Mouse (Mus musculus) G1E (cell line): ENCODE results near the gene Ptgir. TPM values are rescaled to one million over a fixed set of nuclear protein-coding genes. Genes with fewer than 3 reads are reported as not detected.

Experiments
- ATAC-seq: 2 replicates; pipeline ENCODE4 v1.8.0; 2016; ENCODE audit warnings: mild to moderate bottlenecking; ENCODE audit not compliant: insufficient number of reproducible peaks, poor library complexity, low FRiP score, severe bottlenecking; ENCODE audit errors: extremely low read depth
- DNase-seq: peaks from one replicate; pipeline ENCODE4 v3.0.0; 2012; ENCODE audit warnings: low spot score
- H3K27me3 ChIP-seq: 2 replicates; pipeline ENCODE4 v1.6.1; 2012; ENCODE audit warnings: mild to moderate bottlenecking, low read length, inconsistent platforms; ENCODE audit not compliant: insufficient read depth
- H3K36me3 ChIP-seq: replicated peaks from 2 replicates; pipeline ENCODE3; 2012; ENCODE audit warnings: mild to moderate bottlenecking, inconsistent platforms
- H3K4me1 ChIP-seq: 2 replicates; pipeline ENCODE4 v1.6.1; 2012; ENCODE audit warnings: low read depth, low read length, inconsistent platforms, mixed read lengths; ENCODE audit not compliant: insufficient read depth
- H3K4me3 ChIP-seq: 2 replicates; pipeline ENCODE4 v1.5.1; 2012; ENCODE audit warnings: low read depth, mild to moderate bottlenecking, inconsistent platforms, low read length, moderate library complexity, mixed read lengths
- H3K9me3 ChIP-seq: replicated peaks from 2 replicates; pipeline ENCODE4 v1.6.1; 2012; ENCODE audit warnings: inconsistent platforms
- CTCF ChIP-seq: IDR thresholded peaks from 2 replicates; pipeline ENCODE4 v1.5.1; 2012; ENCODE audit warnings: low read depth, low read length, inconsistent platforms, mixed read lengths
- GATA1 ChIP-seq: IDR thresholded peaks from 2 replicates; pipeline ENCODE4 v1.6.1; 2012; ENCODE audit warnings: borderline replicate concordance, low read length, inconsistent platforms, mixed read lengths
- GATA2 ChIP-seq: IDR thresholded peaks from 2 replicates; pipeline ENCODE4 v1.6.1; 2012; ENCODE audit warnings: low read depth, low read length, inconsistent platforms, borderline replicate concordance
- POLR2AphosphoS5 ChIP-seq: IDR thresholded peaks from 2 replicates; pipeline ENCODE4 v1.6.1; 2012; ENCODE audit warnings: low read depth, low read length, inconsistent platforms; ENCODE audit not compliant: insufficient replicate concordance
- TAL1 ChIP-seq: conservative IDR thresholded peaks from 2 replicates; pipeline ENCODE4 v1.6.1; 2012; ENCODE audit warnings: low read depth, low read length, inconsistent platforms, mixed read lengths
- polyA plus RNA-seq: library from polyadenylated mRNA; stranded (reverse); fragments of >175 nt; gene quantifications from 2 replicates; pipeline ENCODE4 v1.2.3, GENCODE M21; 2012
- total RNA-seq, 2 experiments: library from RNA; stranded (forward) in 1 of 2; stranded (reverse) in 1 of 2; fragments of 200-1000 nt in 1 of 2; fragments of >200 nt in 1 of 2; fragmentation: Nextera tagmentation in 1 of 2; gene quantifications; 2 replicates each; pipeline ENCODE4 v1.2.3; 2014 to 2017

The Ptgir gene
- not detected in 2 replicates for total RNA-seq (2014; fragmentation: Nextera tagmentation)
- 3.1 and 3.5 TPM in 2 replicates for total RNA-seq (2017)
- polyA plus RNA-seq = 0.05 and 0.07 TPM in 2 replicates

DNA sequence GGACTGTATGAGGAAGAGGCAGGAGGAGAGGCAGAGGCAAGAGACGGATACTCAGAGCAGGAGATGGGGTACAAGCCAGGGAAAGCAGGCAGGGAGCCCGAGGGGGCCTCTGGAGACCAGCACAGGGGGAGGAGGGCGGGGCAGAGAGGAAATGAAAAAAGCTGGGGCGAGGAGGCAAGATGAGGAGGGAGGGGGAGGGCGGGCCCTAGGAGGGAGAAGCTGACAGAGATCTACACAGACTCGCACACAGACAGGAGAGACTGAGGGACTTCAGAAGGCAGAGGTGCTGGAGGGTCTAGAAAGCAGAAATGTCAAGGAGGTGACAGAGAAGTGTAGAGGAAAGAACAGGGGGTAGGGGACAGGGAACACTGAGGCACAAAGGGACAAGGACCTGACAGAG is at the start of gene Ptgir:
TSS of gene Ptgir (plus strand) at position 210 of the 400 bp plus-strand sequence.
- peak within 1 kb of the TSS; percentile 14 for H3K4me3 ChIP-seq
- H3K4me1 ChIP-seq = peaks cover 60% of the 10 kb centered on the region
- peak; percentile 54 for DNase-seq

DNA sequence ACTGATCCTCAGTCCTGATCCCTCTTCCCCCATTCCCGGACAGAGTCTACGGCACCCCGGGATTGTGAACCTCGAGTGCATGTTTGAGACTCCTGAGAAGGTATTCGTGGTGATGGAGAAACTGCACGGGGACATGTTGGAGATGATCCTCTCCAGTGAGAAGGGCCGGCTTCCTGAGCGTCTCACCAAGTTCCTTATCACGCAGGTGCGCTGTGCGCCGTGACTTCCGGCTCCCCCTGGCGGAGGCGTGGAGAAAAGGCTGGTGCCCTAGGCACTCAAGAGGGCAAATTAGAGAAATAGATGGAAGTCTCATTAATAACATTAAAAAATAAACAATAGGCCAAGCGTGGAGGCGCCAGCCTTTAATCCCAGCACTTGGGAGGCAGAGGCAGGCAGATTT is 48.0 kb upstream of the Ptgir start:
- Histone ChIP-seq H3K36me3 (peaks cover 76% of the 10 kb centered on the region), H3K4me3 (no peak overlapping the region), H3K27me3 (no peaks in the 10 kb centered on the region), H3K9me3 (no peaks in the 10 kb centered on the region), H3K4me1 (peaks cover 9% of the 10 kb centered on the region; the same call in 1 of the 2 replicates)
- no peak for TF ChIP-seq GATA2
- DNase-seq (no peak), ATAC-seq (no peak)

More for the DNA sequence above, at the start of gene Ptgir:
- Histone ChIP-seq H3K36me3 (no peaks in the 10 kb centered on the region), H3K9me3 (no peaks in the 10 kb centered on the region), H3K27me3 (peaks cover 48% of the 10 kb centered on the region)
- no peak for TF ChIP-seq CTCF
- TF ChIP-seq TAL1 = no peak
- TF ChIP-seq POLR2AphosphoS5 = no peak
- no peak for ATAC-seq

GRCm38 (mm10) chr7:16859902-16860651 is 46.2 kb upstream of the Ptgir start:
- H3K36me3 ChIP-seq = peaks cover 69% of the 10 kb centered on the region
- DNase-seq (no peak), ATAC-seq (no peak)

DNA sequence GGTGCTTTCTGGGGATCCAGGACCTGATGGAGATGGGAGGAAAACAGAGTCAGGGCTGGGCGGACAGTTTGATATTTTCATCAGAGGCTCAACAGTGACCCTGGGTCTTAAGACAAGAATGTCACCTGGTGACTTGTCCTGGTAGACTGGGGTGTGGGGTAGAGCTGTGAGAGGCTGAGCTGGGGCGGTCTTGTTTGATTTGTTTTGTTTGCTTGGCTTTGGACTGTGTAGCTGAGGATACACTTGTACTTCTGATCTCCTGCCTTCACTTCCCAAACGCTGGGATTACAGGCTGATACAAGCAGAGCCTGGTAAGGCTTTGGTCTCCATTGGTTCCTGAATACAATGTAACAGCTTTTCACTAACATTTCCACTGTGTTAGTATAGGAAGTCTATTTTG is 38.8 kb upstream of the Ptgir start:
- no peak for TF ChIP-seq POLR2AphosphoS5
- TF ChIP-seq GATA2 = no peak
- no peak for TF ChIP-seq TAL1
- TF ChIP-seq CTCF = no peak
- no peak for TF ChIP-seq GATA1
- no peaks in the 10 kb centered on the region for H3K4me1 ChIP-seq
- no peak overlapping the region for H3K4me3 ChIP-seq
- no peaks in the 10 kb centered on the region for H3K9me3 ChIP-seq
- H3K36me3 ChIP-seq = peaks cover 66% of the 10 kb centered on the region
- DNase-seq = no peak
- H3K27me3 ChIP-seq = no peaks in the 10 kb centered on the region
- no peak for ATAC-seq

More at GRCm38 (mm10) chr7:16859902-16860651, 46.2 kb upstream of the Ptgir start:
- no peaks in the 10 kb centered on the region for H3K9me3 ChIP-seq
- H3K4me3 ChIP-seq = no peak overlapping the region
- H3K27me3 ChIP-seq = no peaks in the 10 kb centered on the region
- TF ChIP-seq CTCF (peak; percentile 75), GATA1 (no peak)
- 0 out of 2 replicates have a peak, but pooled peaks cover 4% of the 10 kb centered on the region for H3K4me1 ChIP-seq

DNA sequence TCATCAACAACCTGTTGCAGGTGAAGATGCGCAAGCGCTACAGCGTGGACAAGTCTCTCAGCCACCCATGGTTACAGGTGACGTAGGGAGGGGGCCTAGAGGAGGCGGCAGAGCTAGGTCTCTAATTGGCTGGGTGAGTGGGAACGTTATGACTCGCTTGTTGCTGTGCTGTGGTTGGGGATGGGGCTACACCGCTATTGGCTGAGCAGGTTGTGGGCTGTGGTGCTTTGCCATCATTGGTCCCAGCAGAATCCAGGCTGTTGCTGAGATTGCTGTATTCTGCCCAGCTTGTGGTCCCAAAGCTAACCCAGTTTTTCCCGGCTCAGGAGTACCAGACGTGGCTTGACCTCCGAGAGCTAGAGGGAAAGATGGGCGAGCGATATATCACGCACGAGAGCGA is 36.8 kb upstream of the Ptgir start:
- no peaks in the 10 kb centered on the region for H3K9me3 ChIP-seq
- no peaks in the 10 kb centered on the region for H3K27me3 ChIP-seq
- H3K4me1 ChIP-seq = peaks cover 7% of the 10 kb centered on the region
- no peak for TF ChIP-seq GATA1
- no peak for TF ChIP-seq GATA2
- TF ChIP-seq CTCF = no peak
- TF ChIP-seq POLR2AphosphoS5 = no peak
- TF ChIP-seq TAL1 = no peak
- no peak for DNase-seq
- peaks cover 54% of the 10 kb centered on the region for H3K36me3 ChIP-seq
- no peak overlapping the region for H3K4me3 ChIP-seq
- no peak for ATAC-seq

- Histone ChIP-seq H3K4me3 (no peak overlapping the region), H3K9me3 (no peaks in the 10 kb centered on the region), H3K27me3 (peaks cover 6% of the 10 kb centered on the region), H3K36me3 (peaks cover 41% of the 10 kb centered on the region), H3K4me1 (peaks cover 23% of the 10 kb centered on the region)
- no peak for DNase-seq
- ATAC-seq = no peak
- TF ChIP-seq POLR2AphosphoS5 (no peak), GATA2 (no peak), CTCF (no peak), GATA1 (no peak), TAL1 (no peak)
Observed at GRCm38 (mm10) chr7:16871600-16871999, 34.7 kb upstream of the Ptgir start.

DNA sequence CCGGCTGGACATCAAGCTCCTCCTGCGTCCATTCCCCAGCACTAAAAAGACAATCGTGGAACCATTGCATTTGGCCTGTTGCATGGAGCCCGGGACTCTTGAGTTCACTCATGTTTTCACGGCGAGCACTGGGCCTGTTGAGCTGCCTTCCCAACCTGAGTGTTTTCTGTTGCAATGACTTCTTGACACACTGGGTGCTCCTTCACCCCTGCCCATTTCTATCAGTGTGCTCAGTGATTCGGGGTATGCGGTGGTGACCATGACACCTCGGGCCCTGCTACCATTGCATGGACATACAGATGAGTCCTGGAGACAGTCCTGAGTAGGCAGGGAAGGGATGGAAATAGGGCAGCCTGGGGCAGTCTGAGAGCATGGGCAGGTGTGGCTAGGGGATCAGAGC is 33.8 kb upstream of the Ptgir start:
- peaks cover 32% of the 10 kb centered on the region for H3K36me3 ChIP-seq
- DNase-seq (no peak), ATAC-seq (no peak)
- TF ChIP-seq CTCF = no peak
- no peak for TF ChIP-seq GATA2
- TF ChIP-seq GATA1 = no peak
- no peak for TF ChIP-seq POLR2AphosphoS5
- TF ChIP-seq TAL1 = no peak
- no peak overlapping the region for H3K4me3 ChIP-seq
- H3K9me3 ChIP-seq = no peaks in the 10 kb centered on the region
- peaks cover 11% of the 10 kb centered on the region for H3K27me3 ChIP-seq
- peaks cover 28% of the 10 kb centered on the region for H3K4me1 ChIP-seq
